Mouse (Mus musculus) CH12.LX (cell line): ENCODE measurements around the gene Adra2c. TPM values are rescaled to one million over a fixed set of nuclear protein-coding genes. Genes with fewer than 3 reads are reported as not detected.
A peak's percentile ranks its signal among the peaks of the same experiment; 100 is the strongest.

ENCODE experiments used
- DNase-seq: peaks from one replicate; pipeline ENCODE4 v3.0.0-alpha.2; 2013; ENCODE audit errors: extremely low read depth
- H3K27ac ChIP-seq: 2 replicates; pipeline ENCODE4 v1.5.1; 2012; ENCODE audit warnings: low read depth, mild to moderate bottlenecking, control low read depth, moderate library complexity; ENCODE audit not compliant: insufficient read depth
- H3K27me3 ChIP-seq: replicated peaks from 2 replicates; pipeline ENCODE3; 2012; ENCODE audit warnings: inconsistent platforms
- H3K36me3 ChIP-seq, 2 experiments: replicated peaks in 1 of 2; 2 replicates each; pipeline versions ENCODE3 to v1.6.1; 2012; ENCODE audit warnings: inconsistent platforms in 1 of 2, low read length in 1 of 2, mild to moderate bottlenecking in 1 of 2, mixed read lengths in 1 of 2, moderate library complexity in 1 of 2; ENCODE audit not compliant: control insufficient read depth in 1 of 2, insufficient read depth in 1 of 2
- H3K4me1 ChIP-seq, 2 experiments: 2 replicates each; pipeline ENCODE4 v1.6.1; 2012; ENCODE audit warnings: inconsistent platforms in 1 of 2, moderate library complexity in 1 of 2; ENCODE audit not compliant: insufficient read depth in 2 of 2, control insufficient read depth in 1 of 2
- H3K4me2 ChIP-seq: 2 replicates; pipeline ENCODE4 v1.6.1; 2012; ENCODE audit warnings: low read depth, mild to moderate bottlenecking, control low read depth; ENCODE audit not compliant: poor library complexity, insufficient read depth, severe bottlenecking
- H3K4me3 ChIP-seq, 3 experiments: fragments of 150-350 bp in 1 of 3; sonication (generic) in 1 of 3; replicated peaks in 1 of 3; 2 replicates each; pipeline versions ENCODE3 to v1.5.1; 2011 to 2012; ENCODE audit warnings: low read depth in 2 of 3, low read length in 2 of 3, mild to moderate bottlenecking in 2 of 3, moderate library complexity in 2 of 3, control low read depth in 1 of 3, improper control_type of control experiment in 1 of 3, inconsistent platforms in 1 of 3, mixed read lengths in 1 of 3; ENCODE audit not compliant: poor library complexity in 1 of 3
- H3K79me2 ChIP-seq: replicated peaks from 2 replicates; pipeline ENCODE4 v1.6.1; 2012; ENCODE audit warnings: mild to moderate bottlenecking, moderate library complexity; ENCODE audit not compliant: control insufficient read depth, poor library complexity, insufficient read depth, severe bottlenecking; ENCODE audit errors: extremely low read depth
- H3K9ac ChIP-seq: 2 replicates; pipeline ENCODE4 v1.6.1; 2012; ENCODE audit warnings: low read depth, mild to moderate bottlenecking, control low read depth, moderate library complexity; ENCODE audit not compliant: insufficient read depth
- H3K9me3 ChIP-seq: replicated peaks from 2 replicates; pipeline ENCODE3; 2012; ENCODE audit warnings: low read length, inconsistent platforms, mixed read lengths
- CHD2 ChIP-seq: IDR thresholded peaks from 2 replicates; pipeline ENCODE4 v1.6.1; 2011; ENCODE audit warnings: low read length, improper control_type of control experiment
- CTCF ChIP-seq, 2 experiments: IDR thresholded peaks in 1 of 2; conservative IDR thresholded peaks in 1 of 2; 2 replicates each; pipeline ENCODE4 v1.5.1; 2011 to 2012; ENCODE audit warnings: low read depth in 2 of 2, low read length in 2 of 2, improper control_type of control experiment in 1 of 2, inconsistent platforms in 1 of 2, mild to moderate bottlenecking in 1 of 2, moderate library complexity in 1 of 2
- ELF1 ChIP-seq: IDR thresholded peaks from 2 replicates; pipeline ENCODE4 v1.6.1; 2014; ENCODE audit warnings: low read depth, mild to moderate bottlenecking, inconsistent platforms, low read length, improper control_type of control experiment
- EP300 ChIP-seq: IDR thresholded peaks from 2 replicates; pipeline ENCODE4 v1.6.1; 2011; ENCODE audit warnings: low read length, improper control_type of control experiment
- GABPA ChIP-seq: IDR thresholded peaks from 2 replicates; pipeline ENCODE4 v1.6.1; 2012; ENCODE audit warnings: low read depth, low read length, improper control_type of control experiment, inconsistent platforms; ENCODE audit not compliant: insufficient replicate concordance
- IRF4 ChIP-seq: IDR thresholded peaks from 2 replicates; pipeline ENCODE4 v1.6.1; 2014; ENCODE audit warnings: low read depth, mild to moderate bottlenecking, inconsistent platforms, low read length, improper control_type of control experiment
- JUND ChIP-seq: conservative IDR thresholded peaks from 2 replicates; pipeline ENCODE4 v1.6.1; 2011; ENCODE audit warnings: low read depth, low read length, improper control_type of control experiment
- KAT2A ChIP-seq: IDR thresholded peaks from 2 replicates; pipeline ENCODE4 v1.6.1; 2012; ENCODE audit warnings: low read length, improper control_type of control experiment, inconsistent platforms; ENCODE audit not compliant: insufficient replicate concordance
- MAX ChIP-seq: IDR thresholded peaks from 2 replicates; pipeline ENCODE4 v1.6.1; 2011; ENCODE audit warnings: low read length, improper control_type of control experiment
- MEF2A ChIP-seq: IDR thresholded peaks from 2 replicates; pipeline ENCODE4 v1.6.1; 2014; ENCODE audit warnings: low read depth, mild to moderate bottlenecking, inconsistent platforms, low read length, improper control_type of control experiment, borderline replicate concordance
- MXI1 ChIP-seq: IDR thresholded peaks from 2 replicates; pipeline ENCODE4 v1.6.1; 2011; ENCODE audit warnings: mild to moderate bottlenecking, low read depth, low read length, improper control_type of control experiment
- MYC ChIP-seq: IDR thresholded peaks from 2 replicates; pipeline ENCODE4 v1.6.1; 2011; ENCODE audit warnings: low read depth, mild to moderate bottlenecking, improper control_type of control experiment, low read length
- NRF1 ChIP-seq: IDR thresholded peaks from 2 replicates; pipeline ENCODE4 v1.6.1; 2014; ENCODE audit warnings: low read depth, mild to moderate bottlenecking, inconsistent platforms, low read length, improper control_type of control experiment, moderate library complexity
- POLR2A ChIP-seq: IDR thresholded peaks from 2 replicates; pipeline ENCODE4 v1.6.1; 2011; ENCODE audit warnings: low read depth, mild to moderate bottlenecking, improper control_type of control experiment, low read length
- POLR2AphosphoS2 ChIP-seq: IDR thresholded peaks from 2 replicates; pipeline ENCODE4 v1.6.1; 2011; ENCODE audit warnings: low read depth, low read length, improper control_type of control experiment
- RAD21 ChIP-seq: IDR thresholded peaks from 2 replicates; pipeline ENCODE4 v1.6.1; 2011; ENCODE audit warnings: low read depth, mild to moderate bottlenecking, low read length, improper control_type of control experiment, moderate library complexity
- RCOR1 ChIP-seq: conservative IDR thresholded peaks from 2 replicates; pipeline ENCODE4 v1.6.1; 2012; ENCODE audit warnings: low read depth, mild to moderate bottlenecking, inconsistent platforms, low read length, improper control_type of control experiment
- SIN3A ChIP-seq: IDR thresholded peaks from 2 replicates; pipeline ENCODE4 v1.6.1; 2012; ENCODE audit warnings: low read length, improper control_type of control experiment, inconsistent platforms
- SMC3 ChIP-seq: IDR thresholded peaks from 2 replicates; pipeline ENCODE4 v1.6.1; 2011; ENCODE audit warnings: low read depth, low read length, improper control_type of control experiment
- TCF12 ChIP-seq: IDR thresholded peaks from 2 replicates; pipeline ENCODE4 v1.6.1; 2014; ENCODE audit warnings: low read depth, mild to moderate bottlenecking, inconsistent platforms, low read length, improper control_type of control experiment
- USF1 ChIP-seq: IDR thresholded peaks from 2 replicates; pipeline ENCODE4 v1.6.1; 2014; ENCODE audit warnings: low read depth, mild to moderate bottlenecking, inconsistent platforms, low read length, improper control_type of control experiment
- USF2 ChIP-seq: conservative IDR thresholded peaks from 2 replicates; pipeline ENCODE4 v1.6.1; 2011; ENCODE audit warnings: low read depth, low read length, improper control_type of control experiment
- ZC3H11A ChIP-seq: IDR thresholded peaks from 2 replicates; pipeline ENCODE4 v1.6.1; 2012; ENCODE audit warnings: low read depth, mild to moderate bottlenecking, inconsistent platforms, low read length, improper control_type of control experiment
- ZKSCAN1 ChIP-seq: IDR thresholded peaks from 2 replicates; pipeline ENCODE4 v1.6.1; 2012; ENCODE audit warnings: low read depth, inconsistent platforms, low read length, improper control_type of control experiment, borderline replicate concordance
- ZMIZ1 ChIP-seq: IDR thresholded peaks from 2 replicates; pipeline ENCODE4 v1.6.1; 2012; ENCODE audit warnings: low read depth, mild to moderate bottlenecking, inconsistent platforms, low read length, improper control_type of control experiment
- dilution Hi-C: fragments of 300-500 bp; cut with MboI; formaldehyde crosslinking; loops from 2 replicates; pipeline ENCODE4 v1.14.3; 2020; ENCODE audit warnings: low sequenced_read_pairs; ENCODE audit not compliant: extremely low pct_unique_long_range_greater_than_20kb, extremely low pct_ligation_motif_present
- in situ Hi-C: fragments of 300-500 bp; cut with MboI; formaldehyde crosslinking; loops from 3 replicates; pipeline ENCODE4 v1.14.3; 2019; ENCODE audit warnings: low sequenced_read_pairs, low pct_ligation_motif_present, low pct_unique_long_range_greater_than_20kb, mixed read lengths
- polyA plus RNA-seq: library from polyadenylated mRNA; unstranded; fragments of >175 nt; gene quantifications from 2 replicates; pipeline ENCODE4 v1.2.1, GENCODE M21; 2012; ENCODE audit warnings: low read depth; ENCODE audit not compliant: insufficient read length
- total RNA-seq, 2 experiments: library from RNA; depleted of rRNA; stranded (reverse); fragments of 300-350 nt in 1 of 2; fragments of >200 nt in 1 of 2; gene quantifications; 2 replicates each; pipeline ENCODE4 v1.2.3; 2012 to 2014

Gene Adra2c
- total and polyA plus RNA-seq, 3 experiments: not detected

GRCm38 (mm10) chr5:35305332-35305731 lies 27.2 kb downstream of the Adra2c start:
- Histone ChIP-seq H3K27ac (no peak overlapping the region), H3K79me2 (no peaks in the 10 kb centered on the region), H3K9me3 (no peaks in the 10 kb centered on the region), H3K9ac (no peak overlapping the region), H3K36me3 (no peaks in the 10 kb centered on the region), H3K4me1 (no peaks in the 10 kb centered on the region), H3K27me3 (peaks cover 92% of the 10 kb centered on the region), H3K4me3 (no peak overlapping the region), H3K4me2 (no peak overlapping the region)
- no peak for TF ChIP-seq TCF12
- TF ChIP-seq ELF1: no peak
- TF ChIP-seq USF2: no peak
- TF ChIP-seq MEF2A: no peak
- no peak for TF ChIP-seq GABPA
- TF ChIP-seq KAT2A: no peak
- no peak for TF ChIP-seq MXI1
- TF ChIP-seq MAX: no peak
- no peak for TF ChIP-seq JUND
- TF ChIP-seq CTCF (conservative IDR thresholded peaks at IDR 0.05 in 1 of 2, IDR thresholded peaks at IDR 0.05 in 1 of 2; ENCODE audit: low read depth in 2 of 2, low read length in 2 of 2): no peak
- no peak for TF ChIP-seq SMC3
- no peak for TF ChIP-seq USF1
- TF ChIP-seq ZC3H11A: no peak
- TF ChIP-seq CHD2: no peak
- no peak for DNase-seq
- in situ Hi-C loops (no loop called here), dilution Hi-C loops (no loop called here)

GRCm38 (mm10) chr5:35306692-35307091 lies 28.6 kb downstream of the Adra2c start:
- Histone ChIP-seq H3K9ac (no peak overlapping the region), H3K4me3 (no peak overlapping the region), H3K27me3 (peaks cover 94% of the 10 kb centered on the region), H3K36me3 (no peaks in the 10 kb centered on the region), H3K4me1 (no peaks in the 10 kb centered on the region), H3K79me2 (no peaks in the 10 kb centered on the region), H3K27ac (no peak overlapping the region), H3K9me3 (no peaks in the 10 kb centered on the region), H3K4me2 (no peak overlapping the region)
- in situ Hi-C loops: no loop called here
- dilution Hi-C loops: no loop called here
- DNase-seq: no peak
- TF ChIP-seq ZKSCAN1 (peak; percentile 74), RCOR1 (no peak)

DNA sequence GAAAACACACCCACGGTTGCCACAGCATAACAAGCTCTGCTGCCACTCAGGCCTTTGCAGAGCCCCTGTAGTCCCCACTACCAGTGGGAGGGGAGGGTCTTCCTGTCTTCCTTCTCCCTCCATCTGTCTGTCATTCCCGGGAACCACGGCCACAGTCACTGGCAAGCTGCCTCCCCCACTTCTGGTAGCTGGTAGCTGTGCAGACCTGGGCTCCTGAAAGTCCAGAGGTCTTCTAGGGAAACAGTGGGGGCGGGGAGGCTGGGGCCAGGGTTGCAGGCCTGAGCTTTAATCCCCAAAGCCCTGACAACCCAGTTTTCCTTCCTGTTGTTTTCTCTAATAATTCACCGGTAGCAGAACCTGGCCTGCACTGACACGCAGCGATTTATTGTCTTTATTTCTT lies 31.7 kb downstream of the Adra2c start:
- no peak overlapping the region for H3K4me3 ChIP-seq
- no peak for DNase-seq
- H3K27ac ChIP-seq: no peak overlapping the region
- H3K9ac ChIP-seq: no peak overlapping the region
- H3K4me1 ChIP-seq: peaks cover 7% of the 10 kb centered on the region in 2 experiments
- H3K79me2 ChIP-seq: no peaks in the 10 kb centered on the region
- peaks cover 92% of the 10 kb centered on the region for H3K27me3 ChIP-seq
- no peak for TF ChIP-seq USF1
- no peak for TF ChIP-seq EP300
- TF ChIP-seq ZKSCAN1: no peak
- no peak for TF ChIP-seq MYC
- no peak for TF ChIP-seq SMC3
- TF ChIP-seq POLR2AphosphoS2: no peak
- no peak for TF ChIP-seq NRF1
- TF ChIP-seq POLR2A: no peak
- TF ChIP-seq USF2: no peak
- no peak for TF ChIP-seq MEF2A
- TF ChIP-seq MAX: no peak
- TF ChIP-seq ELF1: no peak
- no peak for TF ChIP-seq GABPA
- TF ChIP-seq SIN3A: no peak
- no peak for TF ChIP-seq IRF4
- no peak for TF ChIP-seq ZMIZ1
- TF ChIP-seq RAD21: no peak
- no peak overlapping the region for H3K4me2 ChIP-seq
- in situ Hi-C loops: no loop called here
- dilution Hi-C loops: no loop called here
- H3K9me3 ChIP-seq: no peaks in the 10 kb centered on the region
- no peaks in the 10 kb centered on the region for H3K36me3 ChIP-seq
